Mouse (Mus musculus) ZHBTc4 (cell line): Measurements from ENCODE around the gene Taok2.

ENCODE experiments used
- DNase-seq: peaks from one replicate; pipeline ENCODE4 v3.0.0-alpha.2; 2011; ENCODE audit warnings: low read depth, low spot score

The Taok2 gene

GRCm38 (mm10) chr7:126825952-126826351 lies 58.6 kb downstream of the Taok2 start:
- no peak for DNase-seq

DNA sequence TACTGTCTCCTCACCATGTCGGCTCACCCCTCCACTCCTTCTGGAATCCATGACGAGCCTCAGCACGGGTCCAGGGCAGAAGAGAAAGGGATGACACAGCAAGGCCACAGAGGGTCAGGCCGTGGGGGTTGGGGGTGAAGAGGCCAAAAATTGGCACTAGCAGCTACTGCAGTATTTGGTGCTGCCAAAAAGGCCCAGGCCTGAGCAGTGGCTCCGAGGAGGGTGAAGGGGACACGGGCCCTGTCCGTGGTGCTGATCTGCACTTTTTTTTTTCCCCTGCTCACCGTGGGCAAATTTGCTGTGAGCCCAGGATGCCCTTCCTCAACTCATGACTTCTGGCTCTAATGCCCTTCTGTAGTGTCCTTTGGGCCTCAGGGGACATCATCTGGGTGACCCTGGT lies 59.1 kb downstream of the Taok2 start:
- no peak for DNase-seq

DNA sequence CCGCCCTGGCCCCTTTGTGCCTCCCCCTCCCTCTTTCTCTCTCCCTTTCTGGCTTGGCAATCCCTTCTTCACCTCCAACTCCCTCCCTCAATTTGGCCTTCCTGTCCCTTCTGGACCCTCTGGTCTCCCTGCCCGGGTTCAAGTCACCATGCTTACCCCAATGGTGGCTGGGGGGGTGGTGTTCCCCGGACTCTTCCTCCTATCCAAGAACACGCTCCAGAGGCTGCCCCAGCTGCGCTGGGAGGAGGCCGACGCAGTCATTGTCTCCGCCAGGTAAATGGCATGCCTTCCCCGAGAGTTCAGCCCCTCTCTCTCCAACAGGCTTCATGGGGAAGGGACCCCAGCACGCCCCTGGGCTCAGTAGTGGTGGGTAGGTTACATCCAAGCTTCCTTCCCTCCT lies 60.6 kb downstream of the Taok2 start:
- no peak for DNase-seq

DNA sequence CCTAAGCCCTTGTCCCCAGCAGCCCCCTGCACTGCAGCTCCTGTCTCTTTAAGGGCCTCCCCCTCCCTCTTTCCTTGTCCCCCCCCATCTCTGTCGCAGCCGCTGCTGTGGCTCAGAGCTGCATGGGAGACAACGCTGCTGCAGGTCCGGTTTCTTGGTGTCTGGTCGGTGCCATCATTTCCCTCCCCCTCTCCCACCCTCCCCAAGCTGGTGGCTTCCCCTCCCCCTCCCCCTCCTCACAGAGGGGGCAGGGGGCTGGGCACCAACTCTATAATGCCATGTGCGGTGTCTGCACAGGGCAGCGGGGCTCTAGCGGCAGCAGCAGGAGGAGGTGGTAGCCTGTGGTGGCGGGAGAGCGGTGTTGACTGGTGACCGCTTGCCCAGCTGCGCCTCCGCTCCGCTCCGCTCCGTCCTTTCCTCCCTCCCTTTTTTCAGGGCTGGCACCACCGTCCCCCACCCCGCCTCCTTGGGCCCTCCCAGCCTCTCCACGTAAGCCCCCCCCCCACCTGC lies 61.2 kb downstream of the Taok2 start:
- DNase-seq, result no peak

DNA sequence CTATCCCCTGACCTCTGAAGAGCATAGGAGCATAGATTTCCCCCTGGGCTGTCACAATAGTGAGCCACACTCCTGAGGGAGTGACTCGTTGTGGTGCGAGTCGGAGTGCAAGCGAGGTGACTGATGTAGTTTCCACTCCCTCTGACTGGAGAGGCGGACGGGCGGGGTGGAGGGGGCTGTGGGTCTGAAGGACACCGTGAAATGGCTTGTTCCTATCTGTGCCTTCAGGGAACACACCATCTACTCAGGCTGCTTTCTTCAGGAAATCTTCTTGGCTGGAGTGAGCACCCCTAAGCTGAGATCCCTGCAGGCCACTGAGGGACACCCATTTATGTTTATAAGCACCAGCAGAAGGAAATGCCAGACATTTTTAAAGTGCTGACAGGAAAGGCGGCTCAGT lies 61.8 kb downstream of the Taok2 start:
- DNase-seq, result no peak

GRCm38 (mm10) chr7:126821835-126822511 lies 62.5 kb downstream of the Taok2 start:
- DNase-seq, result peak; percentile 86

- no peak for DNase-seq
These were observed 65.7 kb downstream of the Taok2 start for GRCm38 (mm10) chr7:126818818-126819217.

GRCm38 (mm10) chr7:126817595-126817994 lies 66.9 kb downstream of the Taok2 start:
- DNase-seq, result peak; percentile 59

- no peak for DNase-seq
These were observed 68.0 kb downstream of the Taok2 start for GRCm38 (mm10) chr7:126816494-126816893.

- no peak for DNase-seq
These were observed 68.7 kb downstream of the Taok2 start for GRCm38 (mm10) chr7:126815726-126816222.
